Mouse (Mus musculus) heart, postnatal 0 days (tissue): ENCODE measurements around the gene Tasp1.

Experiments used
- CTCF ChIP-seq: IDR thresholded peaks from 2 replicates; pipeline ENCODE4 v1.5.1; 2016; ENCODE audit warnings: antibody characterized with exemption, control low read depth, low read depth
- EP300 ChIP-seq: IDR thresholded peaks from 2 replicates; pipeline ENCODE4 v1.6.1; 2016; ENCODE audit warnings: antibody characterized with exemption, low read depth

GRCm38 (mm10) chr2:140051607-140052126 is 14.9 kb downstream of the Tasp1 start:
- TF ChIP-seq CTCF (no peak), EP300 (no peak)
